Mouse (Mus musculus) embryonic facial prominence, embryonic 11.5 days (tissue): Measurements from ENCODE around the gene Olfr1155. TPM values are rescaled to one million over a fixed set of nuclear protein-coding genes. Genes with fewer than 3 reads are reported as not detected.

Experiments
- ATAC-seq: fragments of 200-750 bp; cut with Nextera tagmentation; replicated peaks from 2 replicates; pipeline ENCODE4 v1.8.0; 2017; ENCODE audit warnings: low read depth; ENCODE audit not compliant: insufficient number of reproducible peaks, low FRiP score, low TSS enrichment
- DNase-seq: peaks from one replicate; pipeline ENCODE4 v3.0.0-alpha.2; 2015; ENCODE audit warnings: low spot score
- H3K27ac ChIP-seq: fragments of 300-500 bp; sonication (generic); replicated peaks from 2 replicates; pipeline ENCODE4 v1.5.1; 2014; ENCODE audit warnings: mild to moderate bottlenecking, low read depth, low read length, control low read depth
- H3K27me3 ChIP-seq: fragments of 300-500 bp; sonication (generic); 2 replicates; pipeline ENCODE4 v1.6.1; 2014; ENCODE audit warnings: mild to moderate bottlenecking, low read length, moderate library complexity, mixed read lengths; ENCODE audit not compliant: control insufficient read depth, insufficient read depth
- H3K36me3 ChIP-seq: fragments of 300-500 bp; sonication (generic); replicated peaks from 2 replicates; pipeline ENCODE4 v1.6.1; 2014; ENCODE audit warnings: low read depth, mild to moderate bottlenecking, low read length, moderate library complexity, mixed read lengths; ENCODE audit not compliant: control insufficient read depth, insufficient read depth
- H3K4me1 ChIP-seq: fragments of 300-500 bp; sonication (generic); 2 replicates; pipeline ENCODE4 v1.6.1; 2014; ENCODE audit warnings: low read length, mixed read lengths; ENCODE audit not compliant: control insufficient read depth, insufficient read depth
- H3K4me2 ChIP-seq: fragments of 300-500 bp; sonication (generic); 2 replicates; pipeline ENCODE4 v1.6.1; 2014; ENCODE audit warnings: low read depth, mild to moderate bottlenecking, control low read depth, low read length, moderate library complexity
- H3K4me3 ChIP-seq: fragments of 300-500 bp; sonication (generic); 2 replicates; pipeline ENCODE4 v1.5.1; 2014; ENCODE audit warnings: low read depth, low read length, control low read depth
- H3K9ac ChIP-seq: fragments of 300-500 bp; sonication (generic); replicated peaks from 2 replicates; pipeline ENCODE4 v1.6.1; 2014; ENCODE audit warnings: mild to moderate bottlenecking, control low read depth, low read length
- H3K9me3 ChIP-seq: fragments of 300-500 bp; sonication (generic); replicated peaks from 2 replicates; pipeline ENCODE4 v1.6.1; 2016; ENCODE audit warnings: mild to moderate bottlenecking, low read length, inconsistent platforms, mixed read lengths; ENCODE audit not compliant: control insufficient read depth
- WGBS: fragments of 180-500 bp; shearing (Covaris S2); extraction: QIAGEN DNeasy Blood & Tissue Kit; methylation state at CpG from one replicate; pipeline ENCODE4 v1.1.7; 2014; 5-methylcytosine and 5-hydroxymethylcytosine counted together
- polyA plus RNA-seq: library from polyadenylated mRNA; unstranded; fragments of >200 nt; fragmentation: Nextera tagmentation; extraction: Ambion mirVana; gene quantifications from 2 replicates; pipeline ENCODE4 v1.2.1, GENCODE M21; 2014

Gene Olfr1155
- polyA plus RNA-seq = not detected in 2 replicates

GRCm38 (mm10) chr2:87945037-87945436 is at the start of gene Olfr1155:
Gene Olfr1155, minus strand, starts transcription at chr2:87945137.
- WGBS = 92% methylated on average over 1 of the region's 1 CpGs
- no peaks in the 10 kb centered on the region for H3K27me3 ChIP-seq
- H3K9ac ChIP-seq = no peak within 1 kb of the TSS
- H3K9me3 ChIP-seq = no peaks in the 10 kb centered on the region
- no peaks in the 10 kb centered on the region for H3K4me1 ChIP-seq
- no peaks in the 10 kb centered on the region for H3K36me3 ChIP-seq
- no peak within 1 kb of the TSS for H3K27ac ChIP-seq
- no peak within 1 kb of the TSS for H3K4me3 ChIP-seq
- ATAC-seq (no peak), DNase-seq (no peak)
- no peak within 1 kb of the TSS for H3K4me2 ChIP-seq

GRCm38 (mm10) chr2:87989813-87990212 is 44.9 kb upstream of the Olfr1155 start, which contains the start of gene Olfr1158:
Gene Olfr1158, plus strand, starts transcription at chr2:87990113.
- no peaks in the 10 kb centered on the region for H3K9me3 ChIP-seq
- no peaks in the 10 kb centered on the region for H3K36me3 ChIP-seq
- no peaks in the 10 kb centered on the region for H3K27me3 ChIP-seq
- no peak within 1 kb of the TSS for H3K4me3 ChIP-seq
- ATAC-seq (no peak), DNase-seq (no peak)
- no peak within 1 kb of the TSS for H3K4me2 ChIP-seq
- no peak within 1 kb of the TSS for H3K9ac ChIP-seq
- H3K27ac ChIP-seq = no peak within 1 kb of the TSS
- H3K4me1 ChIP-seq = no peaks in the 10 kb centered on the region

GRCm38 (mm10) chr2:87974563-87974962 is 29.6 kb upstream of the Olfr1155 start, which contains the start of gene Olfr74:
Gene Olfr74, minus strand, starts transcription at chr2:87974663.
- Histone ChIP-seq H3K4me2 (no peak within 1 kb of the TSS), H3K4me3 (no peak within 1 kb of the TSS), H3K9me3 (no peaks in the 10 kb centered on the region), H3K27me3 (no peaks in the 10 kb centered on the region), H3K9ac (no peak within 1 kb of the TSS), H3K36me3 (no peaks in the 10 kb centered on the region), H3K4me1 (no peaks in the 10 kb centered on the region), H3K27ac (no peak within 1 kb of the TSS)
- 74% methylated on average over 3 of the region's 3 CpGs for WGBS
- ATAC-seq = no peak
- DNase-seq = no peak

GRCm38 (mm10) chr2:87968199-87968598 is 23.3 kb upstream of the Olfr1155 start, which contains the start of gene Olfr1157:
Gene Olfr1157, minus strand, starts transcription at chr2:87968299.
- no peaks in the 10 kb centered on the region for H3K9me3 ChIP-seq
- no peak within 1 kb of the TSS for H3K9ac ChIP-seq
- H3K27me3 ChIP-seq = no peaks in the 10 kb centered on the region
- 96% methylated on average over 4 of the region's 4 CpGs for WGBS
- no peak for ATAC-seq
- no peak within 1 kb of the TSS for H3K27ac ChIP-seq
- no peaks in the 10 kb centered on the region for H3K4me1 ChIP-seq
- no peak for DNase-seq
- no peaks in the 10 kb centered on the region for H3K36me3 ChIP-seq
- H3K4me3 ChIP-seq = no peak within 1 kb of the TSS
- no peak within 1 kb of the TSS for H3K4me2 ChIP-seq

GRCm38 (mm10) chr2:87953000-87953399 is 8.1 kb upstream of the Olfr1155 start, which contains the start of gene Olfr1156:
Gene Olfr1156, minus strand, starts transcription at chr2:87953100.
- no peaks in the 10 kb centered on the region for H3K27me3 ChIP-seq
- H3K27ac ChIP-seq = no peak within 1 kb of the TSS
- DNase-seq = no peak
- no peak within 1 kb of the TSS for H3K9ac ChIP-seq
- no peaks in the 10 kb centered on the region for H3K4me1 ChIP-seq
- H3K9me3 ChIP-seq = no peaks in the 10 kb centered on the region
- H3K4me2 ChIP-seq = no peak within 1 kb of the TSS
- ATAC-seq = no peak
- H3K4me3 ChIP-seq = no peak within 1 kb of the TSS
- no peaks in the 10 kb centered on the region for H3K36me3 ChIP-seq

- Histone ChIP-seq H3K4me2 (no peak within 1 kb of the TSS), H3K9ac (no peak within 1 kb of the TSS), H3K27me3 (no peaks in the 10 kb centered on the region), H3K4me1 (no peaks in the 10 kb centered on the region), H3K27ac (no peak within 1 kb of the TSS), H3K36me3 (no peaks in the 10 kb centered on the region), H3K9me3 (no peaks in the 10 kb centered on the region), H3K4me3 (no peak within 1 kb of the TSS)
- ATAC-seq (no peak), DNase-seq (no peak)
- whole genome bisulfite sequencing = 95% methylated on average over 1 of the region's 1 CpGs
Observed at GRCm38 (mm10) chr2:87905066-87905465, 39.9 kb downstream of the Olfr1155 start, which contains the start of gene Olfr1154. Gene Olfr1154, minus strand, starts transcription at chr2:87905166.

- 80% methylated on average over 1 of the region's 1 CpGs for WGBS
- ATAC-seq = no peak
- H3K4me3 ChIP-seq = no peak within 1 kb of the TSS
- no peak for DNase-seq
- no peaks in the 10 kb centered on the region for H3K27me3 ChIP-seq
- H3K36me3 ChIP-seq = no peaks in the 10 kb centered on the region
- no peaks in the 10 kb centered on the region for H3K9me3 ChIP-seq
- no peaks in the 10 kb centered on the region for H3K4me1 ChIP-seq
- no peak within 1 kb of the TSS for H3K4me2 ChIP-seq
- H3K9ac ChIP-seq = no peak within 1 kb of the TSS
- H3K27ac ChIP-seq = no peak within 1 kb of the TSS
Observed at GRCm38 (mm10) chr2:87894662-87895061, 50.3 kb downstream of the Olfr1155 start, which contains the start of gene Olfr1153. Gene Olfr1153, plus strand, starts transcription at chr2:87894962.
